Mouse (Mus musculus): Measurements from ENCODE around the gene Ube2o. TPM values are rescaled to one million over a fixed set of nuclear protein-coding genes. Genes with fewer than 3 reads are reported as not detected.

The Ube2o gene
- total and polyA plus RNA-seq, 3 experiments = 6.3 to 41.7 (median 20.1) TPM

- no peaks in the 10 kb centered on the region for H3K36me3 ChIP-seq (replicated peaks)
- no peak overlapping the region for H3K4me3 ChIP-seq (ENCODE audit: low read depth, low read length)
- TF ChIP-seq CTCF (IDR thresholded peaks at IDR 0.05; ENCODE audit: low read depth, low read length) (no peak), GATA2 (IDR thresholded peaks at IDR 0.05; ENCODE audit: borderline replicate concordance, low read depth, low read length) (no peak), GATA1 (IDR thresholded peaks at IDR 0.05; ENCODE audit: borderline replicate concordance, low read length) (no peak), TAL1 (conservative IDR thresholded peaks at IDR 0.05; ENCODE audit: low read depth, low read length) (no peak), POLR2AphosphoS5 (IDR thresholded peaks at IDR 0.05; ENCODE audit: insufficient replicate concordance, low read depth, low read length) (no peak)
- no peak for DNase-seq (ENCODE audit: low spot score)
- H3K4me1 ChIP-seq (ENCODE audit: insufficient read depth, low read depth, low read length) = peaks cover 35% of the 10 kb centered on the region
- H3K27me3 ChIP-seq (ENCODE audit: insufficient read depth, low read length) = peaks cover 9% of the 10 kb centered on the region
- no peaks in the 10 kb centered on the region for H3K9me3 ChIP-seq (replicated peaks)
- ATAC-seq (ENCODE audit: extremely low read depth, insufficient number of reproducible peaks, low FRiP score, poor library complexity, severe bottlenecking) = no peak
Observed at GRCm38 (mm10) chr11:116515330-116516020, 65.8 kb downstream of the Ube2o start.

GRCm38 (mm10) chr11:116513531-116514038, 67.7 kb downstream of the Ube2o start:
- Histone ChIP-seq H3K4me3 (ENCODE audit: low read depth, low read length) (no peak overlapping the region), H3K36me3 (replicated peaks) (no peaks in the 10 kb centered on the region), H3K9me3 (replicated peaks) (no peaks in the 10 kb centered on the region), H3K4me1 (ENCODE audit: insufficient read depth, low read depth, low read length) (peaks cover 36% of the 10 kb centered on the region), H3K27me3 (ENCODE audit: insufficient read depth, low read length) (peaks cover 2% of the 10 kb centered on the region; the same call in 1 of the 2 replicates)
- no peak for ATAC-seq (ENCODE audit: extremely low read depth, insufficient number of reproducible peaks, low FRiP score, poor library complexity, severe bottlenecking)
- TF ChIP-seq TAL1 (conservative IDR thresholded peaks at IDR 0.05; ENCODE audit: low read depth, low read length) = no peak
- TF ChIP-seq POLR2AphosphoS5 (IDR thresholded peaks at IDR 0.05; ENCODE audit: insufficient replicate concordance, low read depth, low read length) = no peak
- TF ChIP-seq CTCF (IDR thresholded peaks at IDR 0.05; ENCODE audit: low read depth, low read length) = no peak
- TF ChIP-seq GATA1 (IDR thresholded peaks at IDR 0.05; ENCODE audit: borderline replicate concordance, low read length) = no peak
- TF ChIP-seq GATA2 (IDR thresholded peaks at IDR 0.05; ENCODE audit: borderline replicate concordance, low read depth, low read length) = no peak
- DNase-seq (ENCODE audit: low spot score) = no peak

- no peaks in the 10 kb centered on the region for H3K9me3 ChIP-seq (replicated peaks)
- no peak for DNase-seq (ENCODE audit: low spot score)
- peaks cover 34% of the 10 kb centered on the region for H3K4me1 ChIP-seq (ENCODE audit: insufficient read depth, low read depth, low read length)
- no peak overlapping the region for H3K4me3 ChIP-seq (ENCODE audit: low read depth, low read length)
- no peaks in the 10 kb centered on the region for H3K27me3 ChIP-seq (ENCODE audit: insufficient read depth, low read length)
- H3K36me3 ChIP-seq (replicated peaks) = no peaks in the 10 kb centered on the region
- no peak for ATAC-seq (ENCODE audit: extremely low read depth, insufficient number of reproducible peaks, low FRiP score, poor library complexity, severe bottlenecking)
- TF ChIP-seq CTCF (IDR thresholded peaks at IDR 0.05; ENCODE audit: low read depth, low read length) (no peak), GATA1 (IDR thresholded peaks at IDR 0.05; ENCODE audit: borderline replicate concordance, low read length) (no peak)
Observed at GRCm38 (mm10) chr11:116512987-116513386, 68.3 kb downstream of the Ube2o start.

GRCm38 (mm10) chr11:116512154-116512553, 69.1 kb downstream of the Ube2o start:
- ATAC-seq (ENCODE audit: extremely low read depth, insufficient number of reproducible peaks, low FRiP score, poor library complexity, severe bottlenecking) = no peak
- H3K4me3 ChIP-seq (ENCODE audit: low read depth, low read length) = no peak overlapping the region
- H3K27me3 ChIP-seq (ENCODE audit: insufficient read depth, low read length) = no peaks in the 10 kb centered on the region
- no peak for TF ChIP-seq POLR2AphosphoS5 (IDR thresholded peaks at IDR 0.05; ENCODE audit: insufficient replicate concordance, low read depth, low read length)
- TF ChIP-seq CTCF (IDR thresholded peaks at IDR 0.05; ENCODE audit: low read depth, low read length) = no peak
- TF ChIP-seq GATA2 (IDR thresholded peaks at IDR 0.05; ENCODE audit: borderline replicate concordance, low read depth, low read length) = no peak
- TF ChIP-seq GATA1 (IDR thresholded peaks at IDR 0.05; ENCODE audit: borderline replicate concordance, low read length) = no peak
- no peak for TF ChIP-seq TAL1 (conservative IDR thresholded peaks at IDR 0.05; ENCODE audit: low read depth, low read length)
- no peaks in the 10 kb centered on the region for H3K9me3 ChIP-seq (replicated peaks)
- H3K36me3 ChIP-seq (replicated peaks) = no peaks in the 10 kb centered on the region
- H3K4me1 ChIP-seq (ENCODE audit: insufficient read depth, low read depth, low read length) = peaks cover 36% of the 10 kb centered on the region
- no peak for DNase-seq (ENCODE audit: low spot score)

- ATAC-seq (ENCODE audit: extremely low read depth, insufficient number of reproducible peaks, low FRiP score, poor library complexity, severe bottlenecking) = no peak
Observed at GRCm38 (mm10) chr11:116511301-116511868, 69.9 kb downstream of the Ube2o start.

GRCm38 (mm10) chr11:116508689-116509088, 72.6 kb downstream of the Ube2o start:
- no peak for ATAC-seq (ENCODE audit: extremely low read depth, insufficient number of reproducible peaks, low FRiP score, poor library complexity, severe bottlenecking)
- Histone ChIP-seq H3K4me1 (ENCODE audit: insufficient read depth, low read depth, low read length) (peaks cover 54% of the 10 kb centered on the region), H3K36me3 (replicated peaks) (no peaks in the 10 kb centered on the region), H3K27me3 (ENCODE audit: insufficient read depth, low read length) (no peaks in the 10 kb centered on the region), H3K9me3 (replicated peaks) (no peaks in the 10 kb centered on the region), H3K4me3 (ENCODE audit: low read depth, low read length) (no peak overlapping the region)
- no peak for TF ChIP-seq POLR2AphosphoS5 (IDR thresholded peaks at IDR 0.05; ENCODE audit: insufficient replicate concordance, low read depth, low read length)
- no peak for TF ChIP-seq TAL1 (conservative IDR thresholded peaks at IDR 0.05; ENCODE audit: low read depth, low read length)
- no peak for TF ChIP-seq GATA2 (IDR thresholded peaks at IDR 0.05; ENCODE audit: borderline replicate concordance, low read depth, low read length)
- TF ChIP-seq GATA1 (IDR thresholded peaks at IDR 0.05; ENCODE audit: borderline replicate concordance, low read length) = no peak
- TF ChIP-seq CTCF (IDR thresholded peaks at IDR 0.05; ENCODE audit: low read depth, low read length) = no peak
- DNase-seq (ENCODE audit: low spot score) = no peak

More at GRCm38 (mm10) chr11:116511301-116511868, 69.9 kb downstream of the Ube2o start:
- Histone ChIP-seq H3K9me3 (replicated peaks) (no peaks in the 10 kb centered on the region), H3K27me3 (ENCODE audit: insufficient read depth, low read length) (no peaks in the 10 kb centered on the region), H3K4me1 (ENCODE audit: insufficient read depth, low read depth, low read length) (peaks cover 43% of the 10 kb centered on the region), H3K36me3 (replicated peaks) (no peaks in the 10 kb centered on the region), H3K4me3 (ENCODE audit: low read depth, low read length) (no peak overlapping the region)
- no peak for TF ChIP-seq POLR2AphosphoS5 (IDR thresholded peaks at IDR 0.05; ENCODE audit: insufficient replicate concordance, low read depth, low read length)
- TF ChIP-seq GATA1 (IDR thresholded peaks at IDR 0.05; ENCODE audit: borderline replicate concordance, low read length) = no peak
- TF ChIP-seq CTCF (IDR thresholded peaks at IDR 0.05; ENCODE audit: low read depth, low read length) = no peak
- TF ChIP-seq GATA2 (IDR thresholded peaks at IDR 0.05; ENCODE audit: borderline replicate concordance, low read depth, low read length) = no peak
- no peak for TF ChIP-seq TAL1 (conservative IDR thresholded peaks at IDR 0.05; ENCODE audit: low read depth, low read length)
- DNase-seq (ENCODE audit: low spot score) = no peak

All from G1E (cell line).